Mouse (Mus musculus): ENCODE measurements at regions not wholly inside any gene's neighbourhood (a gene's known extent, or its start where the extent isn't known, plus 50 kb on each side); places are given as distances from the start of the nearest gene placed in this dataset.

DNA sequence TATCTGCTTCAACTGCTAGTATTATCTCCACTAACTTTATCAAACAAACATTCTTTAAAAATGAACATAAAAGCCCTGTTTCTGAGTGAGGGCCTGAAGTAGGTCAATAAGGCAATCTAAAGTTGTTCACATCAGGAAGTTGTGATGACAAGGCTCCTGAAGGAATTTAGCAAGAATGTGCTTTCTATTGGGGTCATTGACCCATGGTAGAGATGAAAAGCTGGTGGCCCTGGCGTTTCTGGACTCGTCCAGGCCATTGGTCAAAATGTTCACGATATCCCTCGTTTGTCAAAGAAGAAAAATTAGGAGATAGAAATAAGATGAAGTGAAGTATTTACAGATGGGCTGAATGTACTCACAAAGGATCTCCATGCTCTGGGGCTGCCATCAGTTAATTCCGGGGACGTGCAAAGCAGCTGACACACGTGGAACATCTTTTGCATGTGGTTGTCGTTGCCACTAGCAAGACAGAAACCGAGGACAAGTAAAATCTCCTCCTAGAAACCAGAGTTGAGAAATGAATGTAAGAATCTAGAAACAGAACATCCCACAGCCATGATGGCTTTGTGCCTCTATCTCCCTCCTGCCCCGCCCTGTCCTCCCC, 134.1 kb downstream of the Snx18 start:
- no peak for TF ChIP-seq MAX (IDR thresholded peaks at IDR 0.05; ENCODE audit: low read length)
- TF ChIP-seq MEF2A (IDR thresholded peaks at IDR 0.05; ENCODE audit: extremely low read depth, insufficient replicate concordance, low read depth, low read length, poor library complexity, severe bottlenecking) = no peak
- no peak for TF ChIP-seq POLR2A (IDR thresholded peaks at IDR 0.05; ENCODE audit: control insufficient read depth in 1 of 2, insufficient read depth in 1 of 2, low read depth in 1 of 2, low read length in 2 of 2, poor library complexity in 1 of 2)
- TF ChIP-seq POLR2AphosphoS2 (IDR thresholded peaks at IDR 0.05; ENCODE audit: low read length) = no peak
- no peak for TF ChIP-seq ZMIZ1 (IDR thresholded peaks at IDR 0.05; ENCODE audit: low read depth, low read length)
- no peak for TF ChIP-seq CTCF (IDR thresholded peaks at IDR 0.05 in 2 of 3, conservative IDR thresholded peaks at IDR 0.05 in 1 of 3; ENCODE audit: control insufficient read depth in 1 of 3, insufficient read depth in 1 of 3, low read depth in 2 of 3, low read length in 3 of 3, poor library complexity in 1 of 3, severe bottlenecking in 1 of 3)
- TF ChIP-seq TAL1 (IDR thresholded peaks at IDR 0.05; ENCODE audit: low read length) = no peak
- no peak for TF ChIP-seq MXI1 (IDR thresholded peaks at IDR 0.05; ENCODE audit: low read depth, low read length)
- TF ChIP-seq EP300 (IDR thresholded peaks at IDR 0.05; ENCODE audit: low read depth in 1 of 2, low read length in 2 of 2) = no peak
- TF ChIP-seq HCFC1 (IDR thresholded peaks at IDR 0.05; ENCODE audit: low read depth, low read length) = no peak
- TF ChIP-seq SIN3A (IDR thresholded peaks at IDR 0.05; ENCODE audit: low read length) = no peak
- no peak for TF ChIP-seq E2F4 (IDR thresholded peaks at IDR 0.05; ENCODE audit: borderline replicate concordance, low read depth, low read length)
- no peak for TF ChIP-seq BHLHE40 (IDR thresholded peaks at IDR 0.05; ENCODE audit: borderline replicate concordance, low read depth, low read length)
- TF ChIP-seq USF2 (IDR thresholded peaks at IDR 0.05; ENCODE audit: borderline replicate concordance in 1 of 2, insufficient read depth in 1 of 2, low read depth in 1 of 2, low read length in 2 of 2) = no peak
